Mouse (Mus musculus) lung, embryonic 16.5 days (tissue): ENCODE measurements around the gene Hsp90aa1. TPM values are rescaled to one million over a fixed set of nuclear protein-coding genes. Genes with fewer than 3 reads are reported as not detected.
"Not testable (repeated sequence)": the region's sequence is repeated elsewhere in the genome, so short reads cannot be mapped to it uniquely, and the experiment has no call there.

Source experiments
- ATAC-seq: fragments of 200-750 bp; cut with Nextera tagmentation; 2 replicates; pipeline ENCODE4 v1.8.0; 2017; ENCODE audit warnings: low read depth, mild to moderate bottlenecking, moderate library complexity
- H3K27ac ChIP-seq: fragments of 300-500 bp; sonication (generic); 2 replicates; pipeline ENCODE4 v1.5.1; 2014; ENCODE audit warnings: mild to moderate bottlenecking, control low read depth, low read length
- H3K27me3 ChIP-seq: fragments of 300-500 bp; sonication (generic); 2 replicates; pipeline ENCODE4 v1.6.1; 2014; ENCODE audit warnings: low read depth, low read length, mixed read lengths; ENCODE audit not compliant: control insufficient read depth, insufficient read depth
- H3K36me3 ChIP-seq: fragments of 300-500 bp; sonication (generic); 2 replicates; pipeline ENCODE4 v1.6.1; 2014; ENCODE audit warnings: low read length; ENCODE audit not compliant: control insufficient read depth, insufficient read depth
- H3K4me1 ChIP-seq: fragments of 300-500 bp; sonication (generic); replicated peaks from 2 replicates; pipeline ENCODE4 v1.6.1; 2014; ENCODE audit warnings: low read length, mixed read lengths; ENCODE audit not compliant: control insufficient read depth, insufficient read depth
- H3K4me2 ChIP-seq: fragments of 300-500 bp; sonication (generic); 2 replicates; pipeline ENCODE4 v1.6.1; 2014; ENCODE audit warnings: low read depth, low read length, control low read depth
- H3K4me3 ChIP-seq: fragments of 300-500 bp; sonication (generic); 2 replicates; pipeline ENCODE4 v1.5.1; 2014; ENCODE audit warnings: mild to moderate bottlenecking, low read length, control low read depth
- H3K9ac ChIP-seq: fragments of 300-500 bp; sonication (generic); 2 replicates; pipeline ENCODE4 v1.6.1; 2014; ENCODE audit warnings: low read length, control low read depth
- H3K9me3 ChIP-seq: fragments of 300-500 bp; sonication (generic); 2 replicates; pipeline ENCODE4 v1.6.1; 2016; ENCODE audit warnings: low read length; ENCODE audit not compliant: control insufficient read depth
- WGBS: fragments of 180-500 bp; shearing (Covaris S2); extraction: QIAGEN DNeasy Blood & Tissue Kit; methylation state at CpG from one replicate; pipeline ENCODE4 v1.1.7; 2014; 5-methylcytosine and 5-hydroxymethylcytosine counted together
- polyA plus RNA-seq: library from polyadenylated mRNA; unstranded; fragments of >200 nt; fragmentation: Nextera tagmentation; extraction: Ambion mirVana; gene quantifications from 2 replicates; pipeline ENCODE4 v1.2.1, GENCODE M21; 2015

Gene Hsp90aa1
- polyA plus RNA-seq, 1 experiment from 2014 or later = 832 TPM

DNA sequence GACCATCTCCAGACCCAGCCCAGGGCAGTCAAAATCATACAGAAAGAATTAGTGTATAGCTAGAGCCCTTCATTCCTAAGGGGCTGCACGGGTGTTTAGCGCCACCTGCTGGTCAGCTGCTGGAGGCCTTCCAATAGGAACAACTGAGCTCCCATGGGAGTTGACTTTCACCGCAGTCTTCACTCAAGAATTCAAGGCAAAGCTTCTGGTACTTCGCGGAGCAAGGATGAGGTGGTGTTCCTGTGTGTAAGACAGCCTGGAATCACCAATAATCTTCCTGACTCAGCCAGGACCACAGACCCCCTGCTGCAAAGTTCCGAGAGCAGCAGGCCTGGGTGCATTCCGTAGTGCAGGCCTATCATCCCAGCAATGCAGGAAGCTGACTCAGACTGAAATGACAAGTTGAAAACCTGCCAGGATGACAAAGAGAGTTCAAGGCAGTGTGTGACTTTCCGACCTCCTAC lies 512 bp upstream of the Hsp90aa1 start:
- no peaks in the 10 kb centered on the region for H3K27me3 ChIP-seq
- no peaks in the 10 kb centered on the region for H3K36me3 ChIP-seq
- no peak overlapping the region for H3K27ac ChIP-seq
- H3K4me1 ChIP-seq = no peaks in the 10 kb centered on the region; the same call in 1 of the 2 replicates
- H3K9me3 ChIP-seq = no peaks in the 10 kb centered on the region
- H3K4me2 ChIP-seq = no peak overlapping the region
- WGBS = 14% methylated on average over 8 of the region's 8 CpGs
- peak overlapping the region; percentile 5 for H3K9ac ChIP-seq
- no peak overlapping the region for H3K4me3 ChIP-seq
- ATAC-seq = peak; percentile 73

GRCm38 (mm10) chr12:110701363-110701762 lies 1.2 kb downstream of the Hsp90aa1 start:
- WGBS = 25% methylated on average over 3 of the region's 3 CpGs
- H3K9me3 ChIP-seq, H3K4me1 ChIP-seq: not testable (repeated sequence)

GRCm38 (mm10) chr12:110700730-110701129 lies 1.8 kb downstream of the Hsp90aa1 start:
- Histone ChIP-seq H3K27me3 (no peaks in the 10 kb centered on the region), H3K36me3 (no peaks in the 10 kb centered on the region), H3K4me1 (peaks cover 4% of the 10 kb centered on the region), H3K27ac (no peak overlapping the region), H3K9ac (peak overlapping the region; percentile 2; the same call in 1 of the 2 replicates), H3K4me3 (no peak overlapping the region), H3K9me3 (no peaks in the 10 kb centered on the region), H3K4me2 (no peak overlapping the region)
- no peak for ATAC-seq
- WGBS = 38% methylated on average over 2 of the region's 2 CpGs

More at GRCm38 (mm10) chr12:110701363-110701762, 1.2 kb downstream of the Hsp90aa1 start:
- not testable (repeated sequence) for H3K27me3 ChIP-seq, H3K9ac ChIP-seq, H3K27ac ChIP-seq, H3K36me3 ChIP-seq, H3K4me2 ChIP-seq, H3K4me3 ChIP-seq, ATAC-seq

DNA sequence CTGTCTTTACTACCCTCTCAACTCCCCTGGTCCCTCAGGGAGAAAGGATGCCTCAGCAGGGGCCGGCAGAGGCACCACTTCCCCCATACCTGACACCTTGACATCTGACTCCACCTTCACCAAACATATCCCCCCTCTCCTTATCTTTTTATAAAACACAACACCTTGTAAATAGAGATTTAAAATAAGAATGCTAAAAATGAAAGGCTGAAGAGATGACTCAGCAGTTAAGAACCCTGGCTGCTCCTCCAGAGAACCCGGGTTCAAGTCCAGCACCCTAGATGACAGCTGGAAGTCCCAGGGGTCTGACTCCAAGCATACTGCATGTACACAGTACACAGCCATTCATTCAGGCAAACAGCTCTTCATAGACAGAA lies 3.4 kb downstream of the Hsp90aa1 start:
- Histone ChIP-seq H3K4me3 (no peak overlapping the region), H3K36me3 (peaks cover 6% of the 10 kb centered on the region), H3K9me3 (no peaks in the 10 kb centered on the region), H3K27ac (no peak overlapping the region), H3K4me1 (peaks cover 12% of the 10 kb centered on the region), H3K27me3 (no peaks in the 10 kb centered on the region), H3K9ac (no peak overlapping the region), H3K4me2 (no peak overlapping the region)
- 50% methylated on average over 2 of the region's 2 CpGs for WGBS
- no peak for ATAC-seq

GRCm38 (mm10) chr12:110698523-110699170 lies 3.9 kb downstream of the Hsp90aa1 start:
- H3K27ac ChIP-seq = no peak overlapping the region
- peaks cover 12% of the 10 kb centered on the region for H3K4me1 ChIP-seq
- H3K4me2 ChIP-seq = no peak overlapping the region
- no peak for ATAC-seq
- H3K9ac ChIP-seq = peak overlapping the region; percentile 38; the same call in 1 of the 2 replicates
- WGBS = 38% methylated on average over 15 of the region's 15 CpGs
- no peaks in the 10 kb centered on the region for H3K9me3 ChIP-seq
- H3K4me3 ChIP-seq = no peak overlapping the region
- peaks cover 6% of the 10 kb centered on the region for H3K36me3 ChIP-seq
- no peaks in the 10 kb centered on the region for H3K27me3 ChIP-seq

DNA sequence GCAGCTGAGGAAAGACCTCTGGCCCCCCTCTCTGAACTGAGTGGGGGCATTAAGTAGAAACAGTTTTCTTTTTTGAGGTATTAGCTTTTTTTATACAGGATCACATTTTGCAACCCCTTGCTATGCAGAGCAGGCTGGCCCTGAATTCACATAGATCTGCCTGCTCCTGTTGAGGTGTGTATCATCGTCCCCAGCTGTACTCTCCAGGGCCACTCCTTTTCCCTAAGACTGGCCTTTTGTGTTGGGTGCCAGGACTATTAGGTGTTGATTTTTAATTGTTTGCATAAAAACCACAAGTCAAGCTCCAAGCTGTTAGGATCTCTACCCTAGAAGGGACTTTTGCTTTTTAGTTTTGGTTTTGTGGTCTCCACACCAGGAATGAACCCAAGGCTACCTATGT lies 4.4 kb downstream of the Hsp90aa1 start:
- no peak for ATAC-seq
- H3K4me1 ChIP-seq = peaks cover 12% of the 10 kb centered on the region
- H3K27ac ChIP-seq = no peak overlapping the region
- H3K4me3 ChIP-seq = no peak overlapping the region
- peaks cover 8% of the 10 kb centered on the region for H3K36me3 ChIP-seq
- no peaks in the 10 kb centered on the region for H3K27me3 ChIP-seq
- WGBS = 93% methylated on average over 1 of the region's 1 CpGs
- H3K9ac ChIP-seq = no peak overlapping the region
- no peak overlapping the region for H3K4me2 ChIP-seq
- H3K9me3 ChIP-seq = no peaks in the 10 kb centered on the region

DNA sequence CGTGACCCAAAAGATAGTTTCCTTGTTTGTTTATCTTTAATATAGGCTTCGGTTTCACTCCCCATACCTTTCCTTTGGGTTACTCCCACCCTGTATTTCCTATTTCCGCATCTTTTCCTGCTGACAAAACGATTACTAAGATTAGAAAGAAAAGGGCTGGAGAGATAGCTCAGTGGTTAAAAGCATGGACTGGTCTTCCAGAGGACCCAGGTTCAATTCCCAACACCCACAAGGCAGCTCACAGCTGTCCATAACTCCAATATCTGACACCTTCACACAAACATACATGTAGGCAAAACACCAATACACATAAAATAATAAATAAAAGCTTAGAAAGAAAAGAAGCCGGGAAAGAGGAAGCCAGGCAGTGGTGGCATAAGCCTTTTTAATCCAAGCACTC lies 5.1 kb downstream of the Hsp90aa1 start:
- no peak overlapping the region for H3K27ac ChIP-seq
- peaks cover 13% of the 10 kb centered on the region for H3K36me3 ChIP-seq
- 57% methylated on average over 5 of the region's 5 CpGs for WGBS
- no peak overlapping the region for H3K4me2 ChIP-seq
- H3K9me3 ChIP-seq = no peaks in the 10 kb centered on the region
- H3K9ac ChIP-seq = no peak overlapping the region
- ATAC-seq = no peak
- H3K4me3 ChIP-seq = no peak overlapping the region
- no peaks in the 10 kb centered on the region for H3K27me3 ChIP-seq
- peaks cover 12% of the 10 kb centered on the region for H3K4me1 ChIP-seq

GRCm38 (mm10) chr12:110696975-110697400 lies 5.5 kb downstream of the Hsp90aa1 start:
- WGBS = 41% methylated on average over 9 of the region's 9 CpGs
- Histone ChIP-seq H3K4me1 (peaks cover 12% of the 10 kb centered on the region), H3K27ac (peak overlapping the region; percentile 87), H3K9me3 (no peaks in the 10 kb centered on the region), H3K27me3 (no peaks in the 10 kb centered on the region), H3K9ac (peak overlapping the region; percentile 92), H3K36me3 (peaks cover 13% of the 10 kb centered on the region), H3K4me3 (peak overlapping the region; percentile 99), H3K4me2 (peak overlapping the region; percentile 91)
- ATAC-seq = no peak

GRCm38 (mm10) chr12:110696173-110696974 lies 6.2 kb downstream of the Hsp90aa1 start:
- ATAC-seq = peak; percentile 96
- H3K27me3 ChIP-seq = no peaks in the 10 kb centered on the region
- H3K4me3 ChIP-seq = peak overlapping the region; percentile 99
- H3K36me3 ChIP-seq = peaks cover 17% of the 10 kb centered on the region
- H3K27ac ChIP-seq = peak overlapping the region; percentile 93
- H3K9me3 ChIP-seq = no peaks in the 10 kb centered on the region
- peak overlapping the region; percentile 91 for H3K4me2 ChIP-seq
- peak overlapping the region; percentile 100 for H3K9ac ChIP-seq
- under 1% methylated on average over 73 of the region's 89 CpGs for WGBS
- H3K4me1 ChIP-seq = peaks cover 12% of the 10 kb centered on the region
